Mouse (Mus musculus) olfactory bulb, adult 2 months (tissue): ENCODE data around the gene Skap1.

Source experiments
- CTCF ChIP-seq: fragments of 200-500 bp; IDR thresholded peaks from 2 replicates; pipeline ENCODE4 v1.5.1; 2012; ENCODE audit warnings: low read depth, mild to moderate bottlenecking, low read length, moderate library complexity; ENCODE audit not compliant: insufficient read depth
- POLR2A ChIP-seq: fragments of 200-500 bp; IDR thresholded peaks from 2 replicates; pipeline ENCODE4 v1.6.1; 2012; ENCODE audit warnings: mild to moderate bottlenecking, low read depth, low read length, moderate library complexity; ENCODE audit not compliant: insufficient read depth

DNA sequence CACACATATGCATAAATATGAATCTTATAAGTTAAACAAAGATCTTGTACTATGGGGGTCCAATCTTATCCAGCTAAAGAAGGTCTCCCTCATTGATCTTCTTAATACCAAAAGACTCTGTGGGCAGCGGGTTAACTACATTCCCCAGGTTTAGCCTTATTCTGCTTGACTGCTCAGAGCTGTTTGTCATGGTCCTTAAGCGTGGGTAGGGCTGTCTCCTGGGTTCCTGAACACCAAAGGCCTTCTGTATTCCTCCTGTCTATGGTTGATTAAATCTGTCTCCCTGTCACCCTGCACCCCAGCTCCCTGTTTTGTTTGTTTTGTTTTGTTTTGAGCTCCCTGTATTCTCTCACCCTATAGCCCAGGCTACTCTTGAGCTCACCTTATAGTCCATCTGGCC is 264.2 kb downstream of the Skap1 start:
- no peak for TF ChIP-seq POLR2A
- no peak for TF ChIP-seq CTCF
